Mouse (Mus musculus) MEL (cell line): Measurements from ENCODE around the gene Sgsm1. TPM values are rescaled to one million over a fixed set of nuclear protein-coding genes. Genes with fewer than 3 reads are reported as not detected.

Experiments
- DNase-seq: peaks from one replicate; pipeline ENCODE4 v3.0.0; 2011; ENCODE audit warnings: low read depth, low spot score
- H3K27ac ChIP-seq: 2 replicates; pipeline ENCODE4 v1.5.1; 2012; ENCODE audit warnings: low read depth, mild to moderate bottlenecking, control low read depth, low read length, moderate library complexity; ENCODE audit not compliant: control insufficient read depth
- H3K27me3 ChIP-seq, 2 experiments: fragments of 150-350 bp in 1 of 2; sonication (generic) in 1 of 2; 2 replicates each; pipeline ENCODE4 v1.6.1; 2012; ENCODE audit warnings: low read length in 2 of 2, mild to moderate bottlenecking in 2 of 2, improper control_type of control experiment in 1 of 2, moderate library complexity in 1 of 2; ENCODE audit not compliant: insufficient read depth in 2 of 2, control insufficient read depth in 1 of 2
- H3K36me3 ChIP-seq, 2 experiments: 2 replicates each; pipeline ENCODE4 v1.6.1; 2012 to 2014; ENCODE audit warnings: low read length in 2 of 2, improper control_type of control experiment in 1 of 2, inconsistent platforms in 1 of 2, mild to moderate bottlenecking in 1 of 2; ENCODE audit not compliant: insufficient read depth in 2 of 2, control insufficient read depth in 1 of 2
- H3K4me1 ChIP-seq, 2 experiments: fragments of 150-350 bp in 1 of 2; sonication (generic) in 1 of 2; 2 replicates each; pipeline ENCODE4 v1.6.1; 2012; ENCODE audit warnings: low read length in 2 of 2, improper control_type of control experiment in 1 of 2, mild to moderate bottlenecking in 1 of 2; ENCODE audit not compliant: insufficient read depth in 2 of 2, control insufficient read depth in 1 of 2
- H3K4me3 ChIP-seq, 2 experiments: fragments of 150-350 bp in 1 of 2; sonication (generic) in 1 of 2; 2 replicates each; pipeline ENCODE4 v1.5.1; 2012; ENCODE audit warnings: low read depth in 2 of 2, low read length in 2 of 2, mild to moderate bottlenecking in 2 of 2, moderate library complexity in 2 of 2, control low read depth in 1 of 2, improper control_type of control experiment in 1 of 2; ENCODE audit not compliant: control insufficient read depth in 1 of 2, insufficient read depth in 1 of 2
- H3K79me2 ChIP-seq: 2 replicates; pipeline ENCODE4 v1.6.1; 2012; ENCODE audit warnings: mild to moderate bottlenecking, low read length, moderate library complexity; ENCODE audit not compliant: control insufficient read depth, poor library complexity, insufficient read depth
- H3K9ac ChIP-seq: 2 replicates; pipeline ENCODE4 v1.6.1; 2012; ENCODE audit warnings: low read depth, mild to moderate bottlenecking, control low read depth, low read length, moderate library complexity; ENCODE audit not compliant: control insufficient read depth, poor library complexity, severe bottlenecking
- H3K9me3 ChIP-seq: fragments of 150-350 bp; sonication (generic); replicated peaks from 2 replicates; pipeline ENCODE4 v1.6.1; 2012; ENCODE audit warnings: mild to moderate bottlenecking, low read length, improper control_type of control experiment, moderate library complexity; ENCODE audit not compliant: insufficient read depth
- CTCF ChIP-seq, 3 experiments: IDR thresholded peaks in 2 of 3; conservative IDR thresholded peaks in 1 of 3; 2 replicates each; pipeline ENCODE4 v1.5.1; 2011 to 2012; ENCODE audit warnings: low read length in 3 of 3, low read depth in 2 of 3, mild to moderate bottlenecking in 2 of 3, improper control_type of control experiment in 1 of 3, inconsistent platforms in 1 of 3, mixed read lengths in 1 of 3, moderate library complexity in 1 of 3; ENCODE audit not compliant: control insufficient read depth in 1 of 3, insufficient read depth in 1 of 3, poor library complexity in 1 of 3, severe bottlenecking in 1 of 3
- ELF1 ChIP-seq: IDR thresholded peaks from 2 replicates; pipeline ENCODE4 v1.6.1; 2014; ENCODE audit warnings: low read depth, mild to moderate bottlenecking, inconsistent platforms, low read length, improper control_type of control experiment, moderate library complexity
- EP300 ChIP-seq, 2 experiments: IDR thresholded peaks; 2 replicates each; pipeline ENCODE4 v1.6.1; 2011; ENCODE audit warnings: improper control_type of control experiment in 2 of 2, low read length in 2 of 2, low read depth in 1 of 2, mild to moderate bottlenecking in 1 of 2
- JUND ChIP-seq: IDR thresholded peaks from 2 replicates; pipeline ENCODE4 v1.6.1; 2011; ENCODE audit warnings: low read depth, mild to moderate bottlenecking, improper control_type of control experiment, low read length
- KAT2A ChIP-seq: conservative IDR thresholded peaks from 2 replicates; pipeline ENCODE4 v1.6.1; 2012; ENCODE audit warnings: low read depth, low read length, improper control_type of control experiment, inconsistent platforms
- MAFK ChIP-seq: IDR thresholded peaks from 2 replicates; pipeline ENCODE4 v1.6.1; 2011; ENCODE audit warnings: low read depth, mild to moderate bottlenecking, low read length, improper control_type of control experiment, borderline replicate concordance
- MAX ChIP-seq: IDR thresholded peaks from 2 replicates; pipeline ENCODE4 v1.6.1; 2011; ENCODE audit warnings: low read length, improper control_type of control experiment
- NELFE ChIP-seq: IDR thresholded peaks from 2 replicates; pipeline ENCODE4 v1.6.1; 2011; ENCODE audit warnings: low read depth, low read length, improper control_type of control experiment
- NRF1 ChIP-seq: IDR thresholded peaks from 2 replicates; pipeline ENCODE4 v1.6.1; 2014; ENCODE audit warnings: low read depth, mild to moderate bottlenecking, inconsistent platforms, low read length, improper control_type of control experiment, moderate library complexity; ENCODE audit not compliant: poor library complexity, insufficient read depth, severe bottlenecking
- SMC3 ChIP-seq: IDR thresholded peaks from 2 replicates; pipeline ENCODE4 v1.6.1; 2011; ENCODE audit warnings: low read depth, low read length, improper control_type of control experiment
- TAL1 ChIP-seq: IDR thresholded peaks from 2 replicates; pipeline ENCODE4 v1.6.1; 2012; ENCODE audit warnings: mild to moderate bottlenecking, inconsistent platforms, low read length, moderate library complexity, mixed read lengths
- TBP ChIP-seq: IDR thresholded peaks from 2 replicates; pipeline ENCODE4 v1.8.0; 2011; ENCODE audit warnings: low read depth, low read length, improper control_type of control experiment
- TCF12 ChIP-seq: IDR thresholded peaks from 2 replicates; pipeline ENCODE4 v1.6.1; 2014; ENCODE audit warnings: low read depth, mild to moderate bottlenecking, inconsistent platforms, low read length, improper control_type of control experiment, moderate library complexity
- USF1 ChIP-seq: IDR thresholded peaks from 2 replicates; pipeline ENCODE4 v1.6.1; 2014; ENCODE audit warnings: low read depth, mild to moderate bottlenecking, inconsistent platforms, low read length, improper control_type of control experiment, moderate library complexity
- ZC3H11A ChIP-seq: IDR thresholded peaks from 2 replicates; pipeline ENCODE4 v1.6.1; 2012; ENCODE audit warnings: low read depth, mild to moderate bottlenecking, inconsistent platforms, low read length, improper control_type of control experiment
- ZMIZ1 ChIP-seq: IDR thresholded peaks from 2 replicates; pipeline ENCODE4 v1.6.1; 2012; ENCODE audit warnings: low read depth, mild to moderate bottlenecking, inconsistent platforms, low read length, improper control_type of control experiment, moderate library complexity
- polyA plus RNA-seq, 2 experiments: library from polyadenylated mRNA; stranded (reverse) in 1 of 2; unstranded in 1 of 2; fragments of >175 nt in 1 of 2; fragments of >200 nt in 1 of 2; gene quantifications; 2 replicates each; pipeline versions ENCODE4 v1.2.1 to v1.2.4; 2012; ENCODE audit warnings: low replicate concordance in 2 of 2, low read depth in 1 of 2; ENCODE audit not compliant: insufficient read length in 2 of 2, insufficient read depth in 1 of 2, missing spikeins in 1 of 2
- total RNA-seq: library from RNA; depleted of rRNA; stranded (reverse); fragments of 300-350 nt; gene quantifications from 2 replicates; pipeline ENCODE4 v1.2.3, GENCODE M21; 2012

Sgsm1 gene
- total and polyA plus RNA-seq, 3 experiments = not detected

DNA sequence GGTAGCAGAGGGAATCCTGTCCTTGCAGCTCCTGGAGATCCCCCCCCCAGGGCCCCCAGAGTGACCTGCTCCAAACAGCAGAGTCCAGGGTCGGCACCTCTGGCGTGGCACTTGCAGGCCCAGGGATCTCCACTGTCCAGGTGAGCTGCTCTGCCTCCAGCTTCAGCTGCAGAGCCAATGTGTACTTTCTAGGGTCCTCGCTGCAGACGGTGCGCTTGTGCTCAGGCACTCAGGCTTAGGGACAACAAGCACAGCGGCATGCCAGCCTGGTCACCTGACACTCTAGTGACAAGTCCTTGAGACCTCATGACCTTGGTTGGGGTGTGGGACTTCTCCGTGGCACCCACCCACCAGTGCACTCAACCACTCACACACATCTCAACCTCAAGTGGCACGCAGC is 18.9 kb upstream of the Sgsm1 start:
- H3K4me3 ChIP-seq = no peak overlapping the region
- no peaks in the 10 kb centered on the region for H3K27me3 ChIP-seq
- H3K4me1 ChIP-seq = no peaks in the 10 kb centered on the region
- no peaks in the 10 kb centered on the region for H3K9me3 ChIP-seq
- TF ChIP-seq JUND (no peak), NELFE (no peak), MAFK (no peak), SMC3 (no peak), ZMIZ1 (no peak), USF1 (no peak)
- no peak overlapping the region for H3K27ac ChIP-seq
- no peak overlapping the region for H3K9ac ChIP-seq
- no peak for DNase-seq
- H3K36me3 ChIP-seq = no peaks in the 10 kb centered on the region
- no peaks in the 10 kb centered on the region for H3K79me2 ChIP-seq

- H3K4me3 ChIP-seq = no peak overlapping the region
- H3K9ac ChIP-seq = no peak overlapping the region
- TF ChIP-seq USF1 = no peak
- TF ChIP-seq KAT2A = no peak
- no peak for TF ChIP-seq SMC3
- TF ChIP-seq NRF1 = no peak
- TF ChIP-seq ELF1 = no peak
- TF ChIP-seq TCF12 = no peak
- no peak for TF ChIP-seq TAL1
- TF ChIP-seq TBP = no peak
- no peak for TF ChIP-seq ZC3H11A
- no peak for TF ChIP-seq JUND
- no peak for TF ChIP-seq MAX
- TF ChIP-seq CTCF (IDR thresholded peaks at IDR 0.05 in 2 of 3, conservative IDR thresholded peaks at IDR 0.05 in 1 of 3; ENCODE audit: control insufficient read depth in 1 of 3, insufficient read depth in 1 of 3, low read depth in 2 of 3, low read length in 3 of 3, poor library complexity in 1 of 3, severe bottlenecking in 1 of 3) = no peak
- TF ChIP-seq NELFE = no peak
- no peak for TF ChIP-seq EP300 (IDR thresholded peaks at IDR 0.05; ENCODE audit: low read depth in 1 of 2, low read length in 2 of 2)
- DNase-seq = no peak
- H3K4me1 ChIP-seq = no peaks in the 10 kb centered on the region
- no peaks in the 10 kb centered on the region for H3K9me3 ChIP-seq
- no peaks in the 10 kb centered on the region for H3K79me2 ChIP-seq
- no peaks in the 10 kb centered on the region for H3K36me3 ChIP-seq
- no peak overlapping the region for H3K27ac ChIP-seq
- H3K27me3 ChIP-seq = no peaks in the 10 kb centered on the region
Measured at GRCm38 (mm10) chr5:113323784-113324638, 13.4 kb upstream of the Sgsm1 start.
